Mouse (Mus musculus) bone marrow macrophage, adult 2 months (primary cell): ENCODE measurements around the gene Ccdc27.

ENCODE experiments used
- CTCF ChIP-seq: IDR thresholded peaks from 2 replicates; pipeline ENCODE4 v1.5.1; 2012; ENCODE audit warnings: low read depth, mild to moderate bottlenecking, low read length, moderate library complexity
- POLR2A ChIP-seq: IDR thresholded peaks from 2 replicates; pipeline ENCODE4 v1.6.1; 2012; ENCODE audit warnings: mild to moderate bottlenecking, low read depth, low read length, borderline replicate concordance

DNA sequence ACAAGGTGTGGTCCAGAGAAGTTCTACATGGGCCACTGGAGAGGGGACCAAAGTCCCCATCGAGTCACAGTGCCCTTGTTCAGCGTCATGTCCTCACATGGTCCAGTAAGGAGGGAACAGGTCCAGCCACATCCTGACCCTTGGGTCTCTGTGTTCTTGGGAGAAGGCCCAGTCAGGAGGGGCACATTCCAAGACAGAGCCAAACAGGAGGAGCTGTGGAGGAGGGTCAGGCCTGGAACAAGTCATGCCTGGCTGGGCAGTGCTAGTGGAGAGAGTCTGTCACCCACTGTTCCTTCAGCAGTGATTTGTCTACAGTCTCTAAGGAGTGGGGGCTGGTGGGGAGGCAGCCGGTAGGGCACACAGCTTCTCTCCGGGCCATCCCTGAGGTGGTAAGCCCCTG lies 20.1 kb downstream of the Ccdc27 start:
- TF ChIP-seq CTCF = no peak
- TF ChIP-seq POLR2A = no peak
